Mouse (Mus musculus) thymus, postnatal 14 days (tissue): ENCODE measurements around the gene Txndc17.
A peak's percentile ranks its signal among the peaks of the same experiment; 100 is the strongest.

Experiments used
- DNase-seq: peaks from one replicate; pipeline ENCODE4 v3.0.0; 2021

Gene Txndc17

GRCm38 (mm10) chr11:72224865-72225264, 17.5 kb downstream of the Txndc17 start:
- DNase-seq, result peak; percentile 72

- no peak for DNase-seq
Observed at GRCm38 (mm10) chr11:72226020-72226791, 18.9 kb downstream of the Txndc17 start.

GRCm38 (mm10) chr11:72226901-72227300, 19.6 kb downstream of the Txndc17 start:
- DNase-seq, result no peak

- no peak for DNase-seq
Observed at GRCm38 (mm10) chr11:72228513-72228912, 21.2 kb downstream of the Txndc17 start.

- no peak for DNase-seq
Observed at GRCm38 (mm10) chr11:72232068-72232467, 24.7 kb downstream of the Txndc17 start.

- DNase-seq, result no peak
Observed at GRCm38 (mm10) chr11:72232991-72233390, 25.6 kb downstream of the Txndc17 start.

- DNase-seq, result no peak
Observed at GRCm38 (mm10) chr11:72234013-72234412, 26.7 kb downstream of the Txndc17 start.

- DNase-seq, result no peak
Observed at GRCm38 (mm10) chr11:72240062-72240860, 32.9 kb downstream of the Txndc17 start.

- DNase-seq, result no peak
Observed at GRCm38 (mm10) chr11:72245196-72245753, 37.9 kb downstream of the Txndc17 start.

- no peak for DNase-seq
Observed at GRCm38 (mm10) chr11:72255629-72256028, 48.3 kb downstream of the Txndc17 start.

GRCm38 (mm10) chr11:72256441-72256840, 49.1 kb downstream of the Txndc17 start:
- no peak for DNase-seq
